Mouse (Mus musculus) lung, adult 2 months (tissue): Measurements from ENCODE around the gene Gsta1.
"Not testable (repeated sequence)": the region's sequence is repeated elsewhere in the genome, so short reads cannot be mapped to it uniquely, and the experiment has no call there.

Experiments
- CTCF ChIP-seq: fragments of 200-500 bp; IDR thresholded peaks from 2 replicates; pipeline ENCODE4 v1.5.1; 2011; ENCODE audit warnings: mild to moderate bottlenecking, low read length, control low read depth; ENCODE audit not compliant: insufficient read depth
- POLR2A ChIP-seq: fragments of 200-500 bp; IDR thresholded peaks from 2 replicates; pipeline ENCODE4 v1.6.1; 2011; ENCODE audit warnings: low read depth, mild to moderate bottlenecking, control low read depth, low read length, borderline replicate concordance; ENCODE audit errors: extremely low read depth

DNA sequence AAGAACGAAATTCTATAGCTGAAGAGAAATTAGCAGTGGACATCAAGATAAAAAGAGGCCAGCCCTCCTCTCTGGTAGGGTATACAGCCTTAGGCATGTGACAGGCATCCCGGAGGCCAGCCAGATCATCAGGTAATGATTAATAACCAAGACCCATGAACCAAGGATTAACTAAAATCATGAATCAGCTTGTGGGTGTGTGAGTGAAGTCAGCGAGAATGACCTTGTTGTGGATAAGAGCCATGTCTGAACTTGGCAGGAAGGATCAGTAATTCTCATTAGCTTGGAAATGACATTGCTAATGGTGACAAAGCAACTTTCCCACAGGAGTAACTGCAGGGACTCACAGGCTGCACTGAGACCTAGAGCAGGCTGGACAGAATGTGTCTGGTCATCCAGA, 798 bp upstream of the Gsta1 start:
- not testable (repeated sequence) for TF ChIP-seq CTCF, POLR2A
